Mouse (Mus musculus) CH12.LX (cell line): ENCODE data around the gene Mex3d. TPM values are rescaled to one million over a fixed set of nuclear protein-coding genes. Genes with fewer than 3 reads are reported as not detected.

ENCODE experiments used
- DNase-seq: peaks from one replicate; pipeline ENCODE4 v3.0.0-alpha.2; 2013; ENCODE audit errors: extremely low read depth
- H3K27ac ChIP-seq: 2 replicates; pipeline ENCODE4 v1.5.1; 2012; ENCODE audit warnings: low read depth, mild to moderate bottlenecking, control low read depth, moderate library complexity; ENCODE audit not compliant: insufficient read depth
- H3K27me3 ChIP-seq: replicated peaks from 2 replicates; pipeline ENCODE3; 2012; ENCODE audit warnings: inconsistent platforms
- H3K36me3 ChIP-seq, 2 experiments: replicated peaks in 1 of 2; 2 replicates each; pipeline versions ENCODE3 to v1.6.1; 2012; ENCODE audit warnings: inconsistent platforms in 1 of 2, low read length in 1 of 2, mild to moderate bottlenecking in 1 of 2, mixed read lengths in 1 of 2, moderate library complexity in 1 of 2; ENCODE audit not compliant: control insufficient read depth in 1 of 2, insufficient read depth in 1 of 2
- H3K4me1 ChIP-seq, 2 experiments: 2 replicates each; pipeline ENCODE4 v1.6.1; 2012; ENCODE audit warnings: inconsistent platforms in 1 of 2, moderate library complexity in 1 of 2; ENCODE audit not compliant: insufficient read depth in 2 of 2, control insufficient read depth in 1 of 2
- H3K4me2 ChIP-seq: 2 replicates; pipeline ENCODE4 v1.6.1; 2012; ENCODE audit warnings: low read depth, mild to moderate bottlenecking, control low read depth; ENCODE audit not compliant: poor library complexity, insufficient read depth, severe bottlenecking
- H3K4me3 ChIP-seq, 3 experiments: fragments of 150-350 bp in 1 of 3; sonication (generic) in 1 of 3; replicated peaks in 1 of 3; 2 replicates each; pipeline versions ENCODE3 to v1.5.1; 2011 to 2012; ENCODE audit warnings: low read depth in 2 of 3, low read length in 2 of 3, mild to moderate bottlenecking in 2 of 3, moderate library complexity in 2 of 3, control low read depth in 1 of 3, improper control_type of control experiment in 1 of 3, inconsistent platforms in 1 of 3, mixed read lengths in 1 of 3; ENCODE audit not compliant: poor library complexity in 1 of 3
- H3K79me2 ChIP-seq: replicated peaks from 2 replicates; pipeline ENCODE4 v1.6.1; 2012; ENCODE audit warnings: mild to moderate bottlenecking, moderate library complexity; ENCODE audit not compliant: control insufficient read depth, poor library complexity, insufficient read depth, severe bottlenecking; ENCODE audit errors: extremely low read depth
- H3K9ac ChIP-seq: 2 replicates; pipeline ENCODE4 v1.6.1; 2012; ENCODE audit warnings: low read depth, mild to moderate bottlenecking, control low read depth, moderate library complexity; ENCODE audit not compliant: insufficient read depth
- H3K9me3 ChIP-seq: replicated peaks from 2 replicates; pipeline ENCODE3; 2012; ENCODE audit warnings: low read length, inconsistent platforms, mixed read lengths
- CTCF ChIP-seq, 2 experiments: IDR thresholded peaks in 1 of 2; conservative IDR thresholded peaks in 1 of 2; 2 replicates each; pipeline ENCODE4 v1.5.1; 2011 to 2012; ENCODE audit warnings: low read depth in 2 of 2, low read length in 2 of 2, improper control_type of control experiment in 1 of 2, inconsistent platforms in 1 of 2, mild to moderate bottlenecking in 1 of 2, moderate library complexity in 1 of 2
- E2F4 ChIP-seq: IDR thresholded peaks from 2 replicates; pipeline ENCODE4 v1.6.1; 2011; ENCODE audit warnings: low read depth, low read length, improper control_type of control experiment; ENCODE audit not compliant: insufficient replicate concordance
- ELF1 ChIP-seq: IDR thresholded peaks from 2 replicates; pipeline ENCODE4 v1.6.1; 2014; ENCODE audit warnings: low read depth, mild to moderate bottlenecking, inconsistent platforms, low read length, improper control_type of control experiment
- EP300 ChIP-seq: IDR thresholded peaks from 2 replicates; pipeline ENCODE4 v1.6.1; 2011; ENCODE audit warnings: low read length, improper control_type of control experiment
- GABPA ChIP-seq: IDR thresholded peaks from 2 replicates; pipeline ENCODE4 v1.6.1; 2012; ENCODE audit warnings: low read depth, low read length, improper control_type of control experiment, inconsistent platforms; ENCODE audit not compliant: insufficient replicate concordance
- HCFC1 ChIP-seq: IDR thresholded peaks from 2 replicates; pipeline ENCODE4 v1.6.1; 2012; ENCODE audit warnings: low read depth, mild to moderate bottlenecking, inconsistent platforms, low read length, improper control_type of control experiment
- IRF4 ChIP-seq: IDR thresholded peaks from 2 replicates; pipeline ENCODE4 v1.6.1; 2014; ENCODE audit warnings: low read depth, mild to moderate bottlenecking, inconsistent platforms, low read length, improper control_type of control experiment
- JUND ChIP-seq: conservative IDR thresholded peaks from 2 replicates; pipeline ENCODE4 v1.6.1; 2011; ENCODE audit warnings: low read depth, low read length, improper control_type of control experiment
- MYC ChIP-seq: IDR thresholded peaks from 2 replicates; pipeline ENCODE4 v1.6.1; 2011; ENCODE audit warnings: low read depth, mild to moderate bottlenecking, improper control_type of control experiment, low read length
- NRF1 ChIP-seq: IDR thresholded peaks from 2 replicates; pipeline ENCODE4 v1.6.1; 2014; ENCODE audit warnings: low read depth, mild to moderate bottlenecking, inconsistent platforms, low read length, improper control_type of control experiment, moderate library complexity
- POLR2AphosphoS2 ChIP-seq: IDR thresholded peaks from 2 replicates; pipeline ENCODE4 v1.6.1; 2011; ENCODE audit warnings: low read depth, low read length, improper control_type of control experiment
- RCOR1 ChIP-seq: conservative IDR thresholded peaks from 2 replicates; pipeline ENCODE4 v1.6.1; 2012; ENCODE audit warnings: low read depth, mild to moderate bottlenecking, inconsistent platforms, low read length, improper control_type of control experiment
- SMC3 ChIP-seq: IDR thresholded peaks from 2 replicates; pipeline ENCODE4 v1.6.1; 2011; ENCODE audit warnings: low read depth, low read length, improper control_type of control experiment
- TBP ChIP-seq: conservative IDR thresholded peaks from 2 replicates; pipeline ENCODE4 v1.6.1; 2011; ENCODE audit warnings: low read depth, low read length, improper control_type of control experiment
- TCF12 ChIP-seq: IDR thresholded peaks from 2 replicates; pipeline ENCODE4 v1.6.1; 2014; ENCODE audit warnings: low read depth, mild to moderate bottlenecking, inconsistent platforms, low read length, improper control_type of control experiment
- UBTF ChIP-seq: IDR thresholded peaks from 2 replicates; pipeline ENCODE4 v1.6.1; 2012; ENCODE audit warnings: low read depth, mild to moderate bottlenecking, inconsistent platforms, low read length, improper control_type of control experiment, moderate library complexity
- USF2 ChIP-seq: conservative IDR thresholded peaks from 2 replicates; pipeline ENCODE4 v1.6.1; 2011; ENCODE audit warnings: low read depth, low read length, improper control_type of control experiment
- ZMIZ1 ChIP-seq: IDR thresholded peaks from 2 replicates; pipeline ENCODE4 v1.6.1; 2012; ENCODE audit warnings: low read depth, mild to moderate bottlenecking, inconsistent platforms, low read length, improper control_type of control experiment
- dilution Hi-C: fragments of 300-500 bp; cut with MboI; formaldehyde crosslinking; loops from 2 replicates; pipeline ENCODE4 v1.14.3; 2020; ENCODE audit warnings: low sequenced_read_pairs; ENCODE audit not compliant: extremely low pct_unique_long_range_greater_than_20kb, extremely low pct_ligation_motif_present
- in situ Hi-C: fragments of 300-500 bp; cut with MboI; formaldehyde crosslinking; loops from 3 replicates; pipeline ENCODE4 v1.14.3; 2019; ENCODE audit warnings: low sequenced_read_pairs, low pct_ligation_motif_present, low pct_unique_long_range_greater_than_20kb, mixed read lengths
- polyA plus RNA-seq: library from polyadenylated mRNA; unstranded; fragments of >175 nt; gene quantifications from 2 replicates; pipeline ENCODE4 v1.2.1, GENCODE M21; 2012; ENCODE audit warnings: low read depth; ENCODE audit not compliant: insufficient read length
- total RNA-seq, 2 experiments: library from RNA; depleted of rRNA; stranded (reverse); fragments of 300-350 nt in 1 of 2; fragments of >200 nt in 1 of 2; gene quantifications; 2 replicates each; pipeline ENCODE4 v1.2.3; 2012 to 2014

The Mex3d gene
- total and polyA plus RNA-seq, 3 experiments: 5.9 to 8.5 (median 6.6) TPM

GRCm38 (mm10) chr10:80357994-80358639 is 29.3 kb downstream of the Mex3d start:
- Histone ChIP-seq H3K27ac (no peak overlapping the region), H3K36me3 (no peaks in the 10 kb centered on the region), H3K79me2 (no peaks in the 10 kb centered on the region), H3K9ac (no peak overlapping the region), H3K9me3 (peaks cover 29% of the 10 kb centered on the region), H3K27me3 (peaks cover 77% of the 10 kb centered on the region), H3K4me3 (no peak overlapping the region), H3K4me2 (no peak overlapping the region), H3K4me1 (no peaks in the 10 kb centered on the region)
- no peak for TF ChIP-seq ELF1
- no peak for TF ChIP-seq RCOR1
- TF ChIP-seq SMC3: no peak
- TF ChIP-seq USF2: no peak
- TF ChIP-seq TCF12: no peak
- no peak for TF ChIP-seq IRF4
- TF ChIP-seq POLR2AphosphoS2: no peak
- no peak for TF ChIP-seq MYC
- no peak for TF ChIP-seq GABPA
- no peak for TF ChIP-seq E2F4
- no peak for TF ChIP-seq HCFC1
- no peak for TF ChIP-seq CTCF (conservative IDR thresholded peaks at IDR 0.05 in 1 of 2, IDR thresholded peaks at IDR 0.05 in 1 of 2; ENCODE audit: low read depth in 2 of 2, low read length in 2 of 2)
- TF ChIP-seq JUND: no peak
- TF ChIP-seq ZMIZ1: no peak
- TF ChIP-seq TBP: no peak
- no peak for TF ChIP-seq UBTF
- TF ChIP-seq NRF1: no peak
- no peak for DNase-seq
- dilution Hi-C loops: no loop called here
- in situ Hi-C loops: no loop called here

GRCm38 (mm10) chr10:80357336-80357735 is 30.1 kb downstream of the Mex3d start:
- Histone ChIP-seq H3K79me2 (no peaks in the 10 kb centered on the region), H3K9me3 (peaks cover 21% of the 10 kb centered on the region), H3K27me3 (peaks cover 78% of the 10 kb centered on the region), H3K4me2 (no peak overlapping the region), H3K27ac (no peak overlapping the region), H3K4me1 (no peaks in the 10 kb centered on the region), H3K9ac (no peak overlapping the region), H3K36me3 (no peaks in the 10 kb centered on the region), H3K4me3 (no peak overlapping the region)
- in situ Hi-C loops (no loop called here), dilution Hi-C loops (no loop called here)
- TF ChIP-seq EP300 (no peak), SMC3 (no peak), ZMIZ1 (no peak), USF2 (no peak)
- no peak for DNase-seq
